Mouse (Mus musculus): ENCODE results near the gene Zfp473.
"Not testable (repeated sequence)": the region's sequence is repeated elsewhere in the genome, so short reads cannot be mapped to it uniquely, and the experiment has no call there.

The Zfp473 gene

DNA sequence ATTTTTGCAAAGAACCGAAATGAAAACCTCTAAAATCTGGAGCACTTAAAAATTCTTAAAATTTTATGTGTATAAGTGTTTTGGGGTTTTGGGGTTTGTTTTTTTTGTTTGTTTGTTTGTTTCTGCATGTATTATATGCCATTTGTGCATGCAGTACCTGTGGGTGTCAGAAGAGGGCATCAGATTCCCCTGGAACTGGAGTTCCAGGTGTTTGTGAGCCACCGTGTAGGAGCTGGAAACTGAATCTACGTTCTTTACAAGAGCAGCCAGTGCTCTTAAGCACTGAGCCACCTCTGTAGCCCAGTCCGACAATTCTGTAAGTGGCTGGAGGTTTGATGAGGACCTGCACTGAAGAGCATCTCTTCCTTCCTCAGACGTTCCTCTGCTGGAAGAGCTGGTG lies 41.0 kb downstream of the Zfp473 start:
- DNase-seq = no peak

GRCm38 (mm10) chr7:44708574-44708973 lies 42.3 kb downstream of the Zfp473 start, which contains the start of gene Izumo2:
TSS of gene Izumo2 (plus strand) at chr7:44708742.
- DNase-seq = no peak

GRCm38 (mm10) chr7:44708093-44708492 lies 42.8 kb downstream of the Zfp473 start:
- DNase-seq = not testable (repeated sequence)

GRCm38 (mm10) chr7:44707169-44707675 lies 43.6 kb downstream of the Zfp473 start:
- no peak for DNase-seq

DNA sequence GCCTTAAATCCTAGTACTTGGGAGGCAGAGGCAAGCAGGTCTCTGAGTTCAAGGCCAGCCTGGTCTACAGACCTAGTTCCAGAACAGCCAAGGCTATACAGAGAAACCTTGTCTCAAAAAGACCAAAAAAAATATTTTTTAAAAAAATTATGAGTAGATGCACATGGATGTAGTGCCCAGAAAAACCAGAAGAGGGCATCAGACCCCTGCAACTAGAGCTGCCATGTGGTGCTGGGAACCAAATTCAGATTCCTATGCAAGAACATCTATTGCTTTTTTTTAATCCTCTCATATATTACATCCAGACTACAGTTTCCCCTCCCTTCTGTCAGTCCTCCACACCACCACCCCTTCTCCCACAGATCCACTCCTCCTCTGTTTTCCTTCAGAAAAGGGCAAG lies 44.5 kb downstream of the Zfp473 start:
- no peak for DNase-seq

GRCm38 (mm10) chr7:44705086-44705485 lies 45.8 kb downstream of the Zfp473 start:
- DNase-seq = no peak

GRCm38 (mm10) chr7:44704363-44704762 lies 46.5 kb downstream of the Zfp473 start:
- DNase-seq = peak; percentile 59

DNA sequence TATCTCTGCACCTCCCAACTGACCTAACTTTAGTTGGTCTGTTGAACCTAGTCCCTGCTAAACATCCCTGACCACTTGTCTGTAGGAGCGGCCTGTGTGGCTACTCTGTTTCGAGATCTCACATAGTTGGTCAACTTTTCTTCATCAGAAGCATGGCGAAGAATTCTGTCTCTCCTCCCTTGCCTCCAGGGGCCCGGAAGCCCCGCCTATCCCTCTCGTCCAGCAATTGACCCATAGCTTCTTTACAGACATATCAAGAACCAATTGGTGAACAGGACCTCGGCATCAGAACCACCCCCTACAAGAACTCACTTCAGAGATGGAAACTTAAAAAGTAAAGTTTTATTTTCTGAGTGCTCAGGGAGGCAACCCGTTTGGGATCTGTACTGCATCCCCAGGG lies 47.9 kb downstream of the Zfp473 start:
- no peak for DNase-seq

DNA sequence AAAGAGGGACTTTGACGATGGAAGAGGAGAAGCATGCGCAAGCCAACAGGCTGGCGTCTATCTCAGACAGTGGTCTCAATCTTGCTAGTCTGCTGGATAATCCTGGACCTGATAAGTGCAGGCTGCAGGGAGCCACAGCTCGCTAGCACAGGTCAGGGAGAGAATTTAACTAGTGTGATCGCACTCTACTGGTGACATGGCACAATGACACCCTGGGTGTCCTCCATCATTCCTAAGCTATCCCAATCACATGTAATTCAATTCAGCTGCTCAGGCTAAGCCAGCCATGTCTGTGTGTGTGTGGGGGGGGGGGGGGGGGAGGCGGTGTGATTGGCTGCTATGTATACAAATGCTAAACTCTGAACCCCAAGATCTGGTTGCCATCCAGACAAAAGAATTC lies 48.9 kb downstream of the Zfp473 start:
- peak; percentile 38 for DNase-seq

- no peak for DNase-seq
Measured at GRCm38 (mm10) chr7:44697980-44698379, 52.9 kb downstream of the Zfp473 start.

DNA sequence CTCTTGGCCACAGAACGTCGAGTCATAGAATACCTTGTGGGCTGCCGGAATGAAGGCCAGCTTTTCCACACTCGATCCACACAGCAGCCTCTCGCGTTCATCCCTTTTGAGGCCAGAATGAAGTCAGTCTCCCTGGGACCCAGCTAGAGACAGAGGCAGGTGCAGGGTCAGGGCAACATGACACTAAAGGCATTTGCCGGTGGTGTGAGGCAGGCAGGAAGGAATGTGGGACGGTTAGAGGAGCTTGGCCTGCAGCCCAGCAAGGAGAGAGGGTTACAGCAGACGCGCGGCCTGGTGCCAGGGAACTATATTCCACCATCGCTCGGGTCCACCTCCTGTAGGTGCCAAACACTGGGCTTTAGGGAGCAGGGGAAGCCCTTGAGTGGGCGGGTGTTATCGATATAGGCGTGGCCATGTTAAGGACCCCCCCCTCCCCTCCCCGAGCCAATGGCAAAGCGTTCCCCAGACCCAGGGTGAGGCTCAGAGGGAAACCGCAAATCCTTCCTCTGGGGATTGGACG lies 53.6 kb downstream of the Zfp473 start:
- peak; percentile 77 for DNase-seq

- no peak for DNase-seq
Measured at GRCm38 (mm10) chr7:44695223-44695622, 55.6 kb downstream of the Zfp473 start.

GRCm38 (mm10) chr7:44693427-44694175 lies 57.2 kb downstream of the Zfp473 start:
- DNase-seq = no peak

- no peak for DNase-seq
Measured at GRCm38 (mm10) chr7:44689331-44689730, 61.5 kb downstream of the Zfp473 start.

DNA sequence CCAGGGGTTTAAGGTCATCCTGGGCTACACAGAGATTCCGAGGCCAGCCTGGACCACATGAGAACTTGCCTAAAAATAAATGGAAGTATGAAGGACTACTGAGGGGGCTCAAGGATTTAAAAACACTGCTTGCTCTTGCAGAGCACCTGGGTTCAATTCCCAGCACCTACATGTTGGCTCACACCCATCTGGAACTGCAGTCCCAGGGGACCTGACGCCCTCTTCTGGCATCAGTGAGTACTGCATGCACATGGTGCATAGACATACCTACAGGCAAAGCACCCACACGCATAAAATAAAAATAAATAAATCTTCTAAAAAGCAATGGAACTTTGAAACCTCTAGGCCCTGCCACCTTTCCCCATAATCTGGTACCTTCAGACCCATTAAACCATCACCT lies 62.0 kb downstream of the Zfp473 start:
- DNase-seq = no peak

DNA sequence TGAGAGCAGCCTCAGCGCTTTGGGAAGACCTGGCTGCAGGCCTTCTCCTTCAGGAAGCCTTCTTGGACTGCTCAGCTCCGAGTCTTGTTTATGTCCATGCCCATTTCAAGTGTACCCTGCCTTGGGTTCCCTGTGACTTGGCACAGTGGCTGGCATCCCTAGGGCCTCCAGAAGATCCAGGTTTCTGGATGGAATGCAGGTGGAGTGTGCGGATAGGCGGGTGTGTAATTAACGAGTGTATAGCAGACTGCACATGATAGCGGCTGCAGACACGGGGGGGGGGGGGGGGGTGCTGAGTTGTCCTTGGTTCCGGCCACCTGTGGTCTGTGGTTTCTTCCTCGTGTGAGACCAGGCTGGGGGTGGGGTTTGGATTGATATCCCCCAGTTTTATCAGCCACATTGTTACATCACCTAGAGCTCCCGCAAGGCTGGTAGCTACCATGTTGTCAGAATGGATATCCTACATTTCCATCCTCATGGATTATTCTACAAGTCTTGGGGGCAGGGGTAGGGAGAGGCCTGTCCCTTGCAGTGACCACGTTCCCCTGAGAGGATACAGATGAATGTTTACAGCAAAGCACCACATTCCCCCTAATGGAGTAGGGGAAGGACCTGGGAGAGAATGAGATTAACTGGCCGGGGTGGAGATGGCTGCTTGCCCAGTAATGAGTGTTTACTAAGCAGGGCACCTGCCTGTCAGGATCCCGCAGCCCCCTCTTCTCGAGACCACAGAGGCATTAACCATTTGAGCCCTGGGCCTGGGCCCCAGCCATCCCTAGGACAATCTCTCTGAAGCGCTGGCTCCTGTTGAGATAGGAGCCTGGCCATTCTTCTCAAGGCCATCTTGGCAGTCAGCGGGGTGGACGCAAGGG lies 65.1 kb downstream of the Zfp473 start:
- peak; percentile 32 for DNase-seq

- DNase-seq = peak; percentile 45
Measured at GRCm38 (mm10) chr7:44683656-44684055, 67.2 kb downstream of the Zfp473 start.
